Mouse (Mus musculus) neural tube, embryonic 10.5 days (tissue): ENCODE measurements at regions not wholly inside any gene's neighbourhood (a gene's known extent, or its start where the extent isn't known, plus 50 kb on each side); places are given as distances from the start of the nearest gene placed in this dataset.
"Not testable (repeated sequence)": the region's sequence is repeated elsewhere in the genome, so short reads cannot be mapped to it uniquely, and the experiment has no call there.

Experiments used
- DNase-seq: peaks from one replicate; pipeline ENCODE4 v3.0.0-alpha.2; 2017; ENCODE audit warnings: low spot score; ENCODE audit errors: extremely low spot score

DNA sequence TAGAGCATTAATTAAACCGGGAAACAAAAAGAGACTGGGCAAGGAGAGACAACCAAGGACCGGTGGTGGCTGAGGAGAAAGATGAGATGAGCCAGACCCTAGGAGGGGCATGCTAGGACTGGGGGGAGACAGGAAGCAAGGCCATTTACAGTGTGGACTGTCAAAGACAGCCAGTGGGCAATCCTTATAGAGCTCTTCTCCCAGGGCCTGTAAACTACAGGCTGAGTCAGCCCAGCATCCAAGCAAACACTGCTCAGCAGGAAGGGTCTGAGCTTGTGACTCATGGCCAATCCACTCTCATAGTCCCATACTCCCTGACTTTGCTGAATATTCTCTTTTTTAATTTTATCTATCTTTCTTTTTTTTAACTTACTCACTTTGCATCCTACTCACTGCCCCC is 350.3 kb upstream of the Cdh5 start:
- no peak for DNase-seq

GRCm38 (mm10) chr8:103763821-103764220 is 337.6 kb upstream of the Cdh5 start:
- DNase-seq: no peak

DNA sequence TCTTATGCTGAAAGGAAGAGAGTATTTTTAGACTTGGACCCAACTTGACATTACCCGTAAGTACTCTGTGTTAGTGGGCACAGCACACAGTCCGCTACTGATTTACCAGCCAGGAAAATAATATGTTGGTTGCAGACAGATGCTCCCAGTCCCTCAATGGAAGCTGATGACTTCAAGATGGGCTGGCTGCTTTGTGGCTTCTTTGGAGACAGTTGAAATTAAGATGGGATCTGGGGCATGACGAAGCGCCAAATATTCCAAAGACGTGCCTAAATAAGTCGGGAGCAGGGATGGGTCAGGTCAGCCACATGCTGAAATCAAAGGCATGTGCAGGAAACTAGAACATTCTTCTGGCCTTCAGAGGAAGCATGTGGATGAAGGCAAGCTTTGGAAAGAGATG is 321.8 kb upstream of the Cdh5 start:
- DNase-seq: no peak

DNA sequence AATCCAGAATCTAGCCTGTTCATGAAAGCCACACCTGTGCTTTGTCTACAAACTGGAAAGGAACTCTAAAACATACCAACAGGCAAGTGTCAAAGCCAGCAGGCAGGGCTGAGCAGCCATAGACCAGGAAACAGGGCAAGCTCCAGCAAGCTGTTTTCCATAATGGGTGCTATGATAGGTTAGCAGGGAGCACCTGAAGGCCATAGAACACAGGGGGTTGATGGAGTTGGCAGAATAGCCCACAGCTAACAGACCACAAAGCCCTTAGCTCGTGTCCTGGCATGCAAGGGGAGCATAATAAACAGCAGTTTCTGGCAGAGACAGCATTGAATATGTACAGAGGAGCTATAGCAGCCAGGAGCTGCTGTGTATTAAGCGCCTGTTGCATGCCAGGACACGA is 313.1 kb upstream of the Cdh5 start:
- no peak for DNase-seq

DNA sequence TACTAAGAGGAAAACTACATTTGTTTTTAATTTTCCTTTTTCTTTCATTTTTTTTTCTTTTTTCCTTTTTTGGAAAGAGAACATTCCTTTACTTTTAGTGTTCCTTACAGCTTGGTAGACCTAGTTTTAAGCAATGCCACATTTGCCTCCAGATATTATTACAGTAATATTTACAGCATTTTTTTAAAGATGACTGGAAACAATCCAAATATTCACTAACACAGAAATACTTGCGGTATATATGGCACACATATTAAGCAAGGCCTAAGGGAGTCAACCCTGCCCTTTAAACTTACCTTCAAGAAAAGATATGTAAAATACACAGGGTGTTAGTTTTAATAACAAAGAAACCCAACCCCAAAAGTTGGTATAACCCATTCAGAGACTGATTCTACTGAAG is 308.1 kb upstream of the Cdh5 start:
- no peak for DNase-seq

GRCm38 (mm10) chr8:103798630-103799029 is 302.8 kb upstream of the Cdh5 start:
- DNase-seq: not testable (repeated sequence)

GRCm38 (mm10) chr8:103808171-103808570 is 293.3 kb upstream of the Cdh5 start:
- DNase-seq: no peak

GRCm38 (mm10) chr8:103808580-103808979 is 292.8 kb upstream of the Cdh5 start:
- DNase-seq: no peak

DNA sequence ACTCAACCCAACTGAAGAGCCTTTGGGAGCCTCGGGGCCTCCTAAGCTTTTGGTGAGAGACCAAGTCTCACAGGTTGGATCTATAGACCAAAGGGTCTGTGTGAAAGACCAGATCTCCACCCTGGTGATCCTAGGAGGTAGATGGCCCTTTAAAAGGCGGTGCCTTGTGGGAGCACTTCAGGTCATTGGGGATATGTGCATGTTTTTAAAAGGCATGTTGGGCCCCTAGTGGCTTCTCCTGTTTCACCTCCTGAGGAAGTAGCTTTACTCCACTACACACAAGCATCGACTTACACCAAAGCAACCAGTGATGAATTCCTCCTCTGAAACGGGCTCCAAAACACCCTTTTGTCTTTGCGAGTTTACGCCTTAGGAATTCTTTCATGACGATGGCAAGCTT is 292.3 kb upstream of the Cdh5 start:
- peak; percentile 41 for DNase-seq

GRCm38 (mm10) chr8:103813954-103814591 is 287.4 kb upstream of the Cdh5 start:
- DNase-seq: no peak

- DNase-seq: no peak
These were observed 285.1 kb upstream of the Cdh5 start for GRCm38 (mm10) chr8:103816101-103816894.

- no peak for DNase-seq
These were observed 277.9 kb upstream of the Cdh5 start for GRCm38 (mm10) chr8:103823541-103823940.

DNA sequence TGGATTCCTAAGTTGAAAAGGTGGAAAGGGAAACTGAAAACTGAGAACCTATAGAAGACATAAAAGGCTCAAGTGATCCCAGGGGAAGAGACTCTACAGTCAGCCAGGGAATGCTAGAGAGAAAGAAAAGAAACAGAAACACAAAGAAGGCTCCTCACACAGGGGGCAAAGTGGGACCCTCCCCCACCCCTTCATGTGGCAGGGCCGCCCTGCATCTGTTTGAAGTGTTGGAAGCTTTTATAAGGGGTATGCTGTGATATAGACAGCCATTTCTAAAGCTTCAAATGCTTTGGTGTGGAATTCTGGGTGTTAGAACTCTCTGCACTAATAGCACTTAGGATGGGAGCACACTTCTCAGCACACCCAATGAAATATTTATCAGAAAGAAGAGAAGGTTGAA is 276.7 kb upstream of the Cdh5 start:
- DNase-seq: no peak

DNA sequence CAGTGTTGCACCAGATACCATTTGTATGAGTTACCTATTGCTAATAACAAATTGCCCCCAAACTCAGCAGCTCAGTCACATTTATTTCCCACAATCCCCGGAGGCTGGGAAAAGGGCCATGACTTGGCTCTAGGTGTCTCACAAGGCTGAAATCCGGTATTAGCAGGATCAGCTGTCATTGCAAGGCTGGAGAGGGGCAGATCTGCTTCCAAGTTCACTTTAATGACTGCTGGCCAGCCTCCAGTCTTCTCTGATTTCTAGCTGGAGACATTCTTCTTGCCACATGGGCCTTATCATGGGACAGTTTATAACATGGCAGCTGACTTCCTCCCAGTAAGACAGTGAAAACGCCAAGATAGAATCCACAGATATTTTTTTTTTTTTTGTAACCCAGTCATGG is 276.1 kb upstream of the Cdh5 start:
- no peak for DNase-seq

- no peak for DNase-seq
These were observed 271.0 kb upstream of the Cdh5 start for GRCm38 (mm10) chr8:103830416-103830815.

- no peak for DNase-seq
These were observed 261.4 kb upstream of the Cdh5 start for GRCm38 (mm10) chr8:103839990-103840389.

DNA sequence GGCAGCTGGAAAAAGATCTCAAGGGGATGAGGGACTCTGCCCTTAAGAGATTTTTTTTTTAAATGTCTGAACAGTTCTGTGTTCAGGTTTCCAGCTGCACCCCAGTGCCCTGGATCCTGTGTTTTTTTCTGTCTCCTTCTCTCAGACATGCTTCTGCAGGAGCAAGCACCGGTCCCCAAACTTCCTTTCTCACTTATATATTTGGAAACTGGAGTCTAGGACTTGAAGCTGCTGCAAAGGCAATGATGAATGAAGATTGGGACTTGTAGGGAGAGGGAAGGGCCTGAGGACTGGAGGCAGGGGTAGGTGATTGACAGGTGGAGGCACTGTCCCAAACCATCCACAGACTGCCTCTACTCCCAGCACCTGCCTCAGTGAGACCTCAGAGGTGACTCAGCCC is 255.5 kb upstream of the Cdh5 start:
- DNase-seq: no peak

DNA sequence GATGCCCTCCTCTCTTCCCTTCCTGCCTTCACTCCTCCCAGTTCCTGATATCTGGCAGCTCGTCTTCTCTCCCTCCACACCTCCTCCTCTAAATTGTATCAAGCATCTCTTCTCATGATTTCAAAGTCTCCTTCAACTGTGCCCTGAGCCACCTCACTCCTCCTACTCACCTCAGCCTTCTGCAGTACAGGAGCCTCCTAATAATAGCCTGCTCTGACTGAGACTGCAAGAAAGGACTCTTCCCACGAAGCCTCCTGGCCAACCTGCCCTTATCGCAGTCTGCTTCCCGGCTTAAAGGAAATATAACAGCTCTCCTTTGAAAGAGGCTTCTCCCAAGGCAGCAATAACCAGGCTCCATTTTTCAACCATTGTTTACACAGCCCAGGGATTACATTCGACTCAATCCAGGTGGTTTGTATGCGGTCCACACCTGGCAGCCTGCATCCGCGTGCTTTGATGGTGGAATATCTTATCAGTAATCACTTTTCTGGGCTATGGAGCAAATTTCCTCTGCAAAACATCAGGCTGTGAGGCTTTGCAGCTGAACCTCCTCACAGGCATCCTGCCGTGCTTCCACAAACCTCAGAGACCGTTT is 254.9 kb upstream of the Cdh5 start:
- DNase-seq: no peak

- no peak for DNase-seq
These were observed 251.6 kb upstream of the Cdh5 start for GRCm38 (mm10) chr8:103849785-103850184.

- DNase-seq: no peak
These were observed 250.1 kb upstream of the Cdh5 start for GRCm38 (mm10) chr8:103851286-103851685.

GRCm38 (mm10) chr8:103853048-103853447 is 248.4 kb upstream of the Cdh5 start:
- no peak for DNase-seq

- no peak for DNase-seq
These were observed 246.1 kb upstream of the Cdh5 start for GRCm38 (mm10) chr8:103855291-103855690.

DNA sequence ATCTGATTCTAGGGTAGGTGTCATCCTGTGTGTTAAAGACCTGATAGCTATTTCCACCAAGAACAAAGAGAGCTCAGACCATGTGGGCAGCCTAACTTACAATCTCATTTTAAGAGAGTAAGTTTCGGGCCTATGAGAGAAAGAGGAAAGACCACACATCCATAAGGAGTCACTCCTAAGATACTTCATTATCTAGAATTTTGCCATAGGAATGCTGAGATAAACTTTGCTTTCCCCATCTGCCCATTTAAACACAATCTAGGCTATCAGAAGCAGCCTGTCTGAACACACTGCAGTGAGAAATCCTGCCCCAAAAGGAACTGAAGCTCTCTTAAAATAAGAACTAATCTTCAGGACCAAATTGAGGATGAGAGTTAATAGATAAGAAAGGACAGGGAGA is 242.3 kb upstream of the Cdh5 start:
- no peak for DNase-seq
